In genomic region chr16:31424416-31425187, GRCm38 (mm10) we compare ENCODE assay signal across 13 mouse cellular contexts. TPM values are rescaled to one million over a fixed set of nuclear protein-coding genes. Genes with fewer than 3 reads are reported as not detected.
DNase-seq lines count a peak whose midpoint lies in the region; ATAC-seq and TF ChIP-seq lines count a peak whose summit lies in the region.
"Had no signal": no experiment of that assay in that cellular context is flagged by ENCODE, and none has a peak within 500 bp of the region (broad histone marks: within the 10 kb centered on the region; RNA-seq: fewer than 3 reads in every experiment).

No protein-coding gene starts in this region.

- no peak overlapping the region for H3K4me3 ChIP-seq in thymus, adult 2 months (ENCODE audit: control insufficient read depth, insufficient read depth, low read length)
- peak overlapping the region; percentile 27 for H3K4me3 ChIP-seq in liver, postnatal 0 days (ENCODE audit: low read depth, low read length)
- H3K4me3 ChIP-seq: embryonic facial prominence, embryonic 12.5 days; forebrain, embryonic 10.5 days; hindbrain, embryonic 12.5 days; intestine, embryonic 15.5 days; kidney, embryonic 15.5 days had no signal

- no peak for TF ChIP-seq POLR2A in thymus, adult 2 months (IDR thresholded peaks at IDR 0.05; ENCODE audit: control insufficient read depth, extremely low read depth, insufficient read depth, low read length, poor library complexity)

- peaks cover 12% of the 10 kb centered on the region for H3K4me1 ChIP-seq in thymus, adult 2 months (replicated peaks; ENCODE audit: control insufficient read depth, insufficient read depth, low read length)
- peaks cover 25% of the 10 kb centered on the region for H3K4me1 ChIP-seq in liver, postnatal 0 days (ENCODE audit: insufficient read depth)
- H3K4me1 ChIP-seq: embryonic facial prominence, embryonic 12.5 days; hindbrain, embryonic 12.5 days had no signal

- TF ChIP-seq CTCF in thymus, adult 2 months (IDR thresholded peaks at IDR 0.05; ENCODE audit: borderline replicate concordance, control insufficient read depth, extremely low read depth, insufficient read depth, low read length, poor library complexity): no peak
- TF ChIP-seq CTCF in liver, postnatal 0 days (IDR thresholded peaks at IDR 0.05; ENCODE audit: low read depth): no peak

- no peaks in the 10 kb centered on the region for H3K9me3 ChIP-seq in liver, postnatal 0 days (ENCODE audit: low read length)
- H3K9me3 ChIP-seq: embryonic facial prominence, embryonic 12.5 days; forebrain, embryonic 10.5 days; hindbrain, embryonic 12.5 days; intestine, embryonic 15.5 days; kidney, embryonic 15.5 days had no signal

- H3K36me3 ChIP-seq in thymus, adult 2 months (ENCODE audit: control insufficient read depth, insufficient read depth, low read length): no peaks in the 10 kb centered on the region
- H3K36me3 ChIP-seq in liver, postnatal 0 days (replicated peaks; ENCODE audit: insufficient read depth, low read length): no peaks in the 10 kb centered on the region
- H3K36me3 ChIP-seq: embryonic facial prominence, embryonic 12.5 days; forebrain, embryonic 10.5 days; hindbrain, embryonic 12.5 days; intestine, embryonic 15.5 days; kidney, embryonic 15.5 days had no signal

- no peaks in the 10 kb centered on the region for H3K27me3 ChIP-seq in thymus, adult 2 months (ENCODE audit: control insufficient read depth, insufficient read depth, low read length)
- peaks cover 10% of the 10 kb centered on the region for H3K27me3 ChIP-seq in liver, postnatal 0 days (ENCODE audit: insufficient read depth, low read length)
- H3K27me3 ChIP-seq: intestine, embryonic 15.5 days had no signal

- H3K4me2 ChIP-seq in liver, postnatal 0 days (ENCODE audit: low read depth, low read length): peak overlapping the region; percentile 51
- H3K4me2 ChIP-seq: embryonic facial prominence, embryonic 12.5 days; hindbrain, embryonic 12.5 days; intestine, embryonic 15.5 days; kidney, embryonic 15.5 days had no signal

- H3K9ac ChIP-seq in liver, postnatal 0 days (replicated peaks): peak overlapping the region; percentile 14
- H3K9ac ChIP-seq: embryonic facial prominence, embryonic 12.5 days; hindbrain, embryonic 12.5 days; intestine, embryonic 15.5 days; kidney, embryonic 15.5 days had no signal

- no peak for TF ChIP-seq EP300 in liver, postnatal 0 days (IDR thresholded peaks at IDR 0.05; ENCODE audit: low read depth)

- 0 out of 2 replicates have a peak, but pooled peaks have one; percentile 20 for ATAC-seq in common myeloid progenitor, adult 5-6 weeks (replicated peaks; ENCODE audit: low read depth, poor library complexity, severe bottlenecking)
- no peak for ATAC-seq in liver, postnatal 0 days
- ATAC-seq in activated CD4-positive, CD25-positive, alpha-beta regulatory T cell, adult 4 months: no peak
- ATAC-seq: intestine, embryonic 15.5 days had no signal

- WGBS in thymus, adult 2 months: 6% methylated on average over 4 of the region's 4 CpGs
- WGBS in liver, postnatal 0 days (ENCODE audit: insufficient replicate concordance): 33% methylated on average over 4 of the region's 4 CpGs

- no peak overlapping the region for H3K27ac ChIP-seq in thymus, adult 2 months (ENCODE audit: control insufficient read depth, insufficient read depth, low read length)
- peak overlapping the region; percentile 62 for H3K27ac ChIP-seq in liver, postnatal 0 days (ENCODE audit: low read depth)
- H3K27ac ChIP-seq: embryonic facial prominence, embryonic 12.5 days; forebrain, embryonic 10.5 days; hindbrain, embryonic 12.5 days; intestine, embryonic 15.5 days; kidney, embryonic 15.5 days; stomach, postnatal 0 days had no signal

- DNase-seq in thymus, adult 2 months: peak; percentile 25
- no peak for DNase-seq in thymus, postnatal 10 days (ENCODE audit: low spot score in 2 of 2)
- DNase-seq in liver, postnatal 0 days: no peak
- DNase-seq in adipocyte (ENCODE audit: low spot score): no peak
- DNase-seq in right cerebral cortex, postnatal 4 days: no peak

RNA-seq across cellular contexts. Expression of gene Bdh1, which starts 2.5 kb away (rescaled TPM):
- 59.4 and 78.8 TPM in 2 replicates for polyA plus RNA-seq in thymus, adult 2 months (2012; rRNA removed)
- 3.2 and 5.8 TPM in 2 replicates for total RNA-seq in common myeloid progenitor, adult 5-6 weeks (2017)
- 208 and 246 TPM in 2 replicates for polyA plus RNA-seq in liver, postnatal 0 days (2015; fragmentation: Nextera tagmentation; extraction: Ambion mirVana)
- polyA plus RNA-seq in activated CD4-positive, CD25-positive, alpha-beta regulatory T cell, adult 4 months (2017; shearing (Covaris generic)): 10 to 100 TPM; 20.5 to 20.7 TPM
